Mouse (Mus musculus): ENCODE results near the gene Frs3. TPM values are rescaled to one million over a fixed set of nuclear protein-coding genes. Genes with fewer than 3 reads are reported as not detected.
A peak's percentile ranks its signal among the peaks of the same experiment; 100 is the strongest.

Gene Frs3
- polyA plus RNA-seq, 1 experiment from 2014 or later = 5.1 TPM

DNA sequence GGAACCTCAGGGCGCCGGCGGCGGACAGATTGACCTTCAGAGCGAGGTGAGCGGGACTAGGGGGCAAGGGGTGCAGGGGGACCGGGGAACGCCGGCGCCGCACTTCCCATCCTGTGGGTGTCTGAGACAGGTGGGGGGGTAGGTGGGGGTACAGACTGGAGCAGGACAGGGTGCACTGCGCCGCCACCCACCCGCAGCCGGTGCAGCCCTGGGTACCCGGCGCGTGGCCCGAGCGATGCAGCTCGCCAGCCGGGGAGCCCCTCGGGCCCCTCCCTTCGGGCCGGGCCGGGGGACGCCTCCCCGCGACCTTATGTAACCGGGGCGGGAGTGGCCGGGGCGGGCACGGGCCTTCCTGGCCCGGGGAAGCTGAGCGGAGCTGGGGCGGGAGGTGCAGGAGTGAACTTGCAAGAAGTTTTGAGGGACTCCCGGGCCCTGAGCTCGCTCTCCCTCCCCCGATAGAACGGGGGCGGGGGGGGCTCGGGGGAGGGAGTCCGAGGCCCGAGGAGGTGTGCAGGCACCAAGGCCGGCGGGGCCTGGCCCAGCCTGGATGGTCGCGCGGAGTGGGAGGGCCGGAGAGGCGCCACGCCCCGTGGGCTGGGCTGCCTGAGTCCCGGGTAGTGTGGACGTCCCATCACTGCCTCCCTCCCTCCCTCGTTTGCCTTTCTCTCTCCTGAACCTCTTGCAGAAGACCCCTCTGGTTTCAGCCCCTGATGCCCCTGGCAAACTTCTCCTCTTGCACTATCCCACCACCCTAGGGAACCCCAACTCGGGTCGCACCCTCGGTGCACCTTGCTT lies 48.6 kb downstream of the Frs3 start:
- under 1% methylated on average over 45 of the region's 60 CpGs for WGBS

DNA sequence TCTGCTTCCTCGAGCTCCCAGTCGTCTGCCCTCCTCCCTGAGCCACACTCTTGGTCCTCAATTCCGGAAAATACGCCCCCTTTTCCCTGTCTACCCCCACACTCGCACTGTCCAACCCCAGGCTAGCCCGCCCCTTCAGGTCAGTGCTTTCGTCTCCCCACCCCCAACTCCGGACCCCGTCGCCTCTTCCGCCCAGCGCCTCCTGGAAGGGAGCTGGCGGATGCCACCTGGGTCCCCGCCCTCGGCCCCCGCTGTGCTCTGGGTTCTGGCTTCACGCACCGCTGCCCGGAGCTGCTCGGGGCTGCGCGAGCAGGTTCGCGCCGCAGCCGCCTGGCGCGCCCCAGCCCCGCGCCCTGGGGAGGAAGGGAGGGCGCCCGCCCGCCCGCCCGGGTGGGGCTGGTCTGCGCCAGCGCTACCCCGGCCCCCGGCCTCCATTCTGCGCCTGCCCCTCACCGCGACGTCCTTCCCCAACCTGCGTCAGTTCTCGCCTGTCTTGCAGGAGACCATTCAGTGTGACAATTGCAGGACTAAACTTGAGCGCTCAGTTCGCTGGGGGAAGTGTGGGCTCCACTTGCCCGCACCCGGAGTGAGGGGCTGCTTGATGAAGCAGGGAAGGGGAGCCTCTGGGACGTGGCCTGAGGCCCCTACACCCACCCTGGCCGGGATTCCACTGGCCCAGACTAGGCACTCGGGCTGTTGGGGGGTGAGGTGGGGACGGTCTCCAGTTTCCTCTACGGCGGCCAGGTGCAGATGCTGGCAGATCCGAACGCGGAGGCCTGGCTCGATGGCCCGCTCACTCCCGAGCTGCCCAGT lies 49.4 kb downstream of the Frs3 start:
- H3K9ac ChIP-seq (ENCODE audit: low read length) = peak overlapping the region; percentile 75
- H3K27ac ChIP-seq (ENCODE audit: low read length) = peak overlapping the region; percentile 53; the same call in 1 of the 2 replicates
- WGBS = under 1% methylated on average over 54 of the region's 61 CpGs
- H3K36me3 ChIP-seq (ENCODE audit: control insufficient read depth, insufficient read depth, low read length) = no peaks in the 10 kb centered on the region
- peak; percentile 32 for ATAC-seq (ENCODE audit: low read depth)
- H3K9me3 ChIP-seq (ENCODE audit: control insufficient read depth, low read length) = no peaks in the 10 kb centered on the region
- H3K4me3 ChIP-seq (ENCODE audit: low read length) = peak overlapping the region; percentile 83
- peak overlapping the region; percentile 97 for H3K4me2 ChIP-seq (ENCODE audit: low read depth, low read length)
- H3K27me3 ChIP-seq (ENCODE audit: control insufficient read depth, insufficient read depth, low read depth, low read length) = no peaks in the 10 kb centered on the region; the same call in 1 of the 2 replicates
- peaks cover 16% of the 10 kb centered on the region for H3K4me1 ChIP-seq (replicated peaks; ENCODE audit: control insufficient read depth, insufficient read depth, low read length)

More for the DNA sequence above, 48.6 kb downstream of the Frs3 start:
- Histone ChIP-seq H3K9me3 (ENCODE audit: control insufficient read depth, low read length) (no peaks in the 10 kb centered on the region), H3K27me3 (ENCODE audit: control insufficient read depth, insufficient read depth, low read depth, low read length) (no peaks in the 10 kb centered on the region; the same call in 1 of the 2 replicates), H3K36me3 (ENCODE audit: control insufficient read depth, insufficient read depth, low read length) (no peaks in the 10 kb centered on the region), H3K4me3 (ENCODE audit: low read length) (peak overlapping the region; percentile 83), H3K27ac (ENCODE audit: low read length) (peak overlapping the region; percentile 72), H3K4me2 (ENCODE audit: low read depth, low read length) (peak overlapping the region; percentile 97), H3K9ac (ENCODE audit: low read length) (peak overlapping the region; percentile 75), H3K4me1 (replicated peaks; ENCODE audit: control insufficient read depth, insufficient read depth, low read length) (peaks cover 16% of the 10 kb centered on the region)
- peak; percentile 93 for ATAC-seq (ENCODE audit: low read depth)

DNA sequence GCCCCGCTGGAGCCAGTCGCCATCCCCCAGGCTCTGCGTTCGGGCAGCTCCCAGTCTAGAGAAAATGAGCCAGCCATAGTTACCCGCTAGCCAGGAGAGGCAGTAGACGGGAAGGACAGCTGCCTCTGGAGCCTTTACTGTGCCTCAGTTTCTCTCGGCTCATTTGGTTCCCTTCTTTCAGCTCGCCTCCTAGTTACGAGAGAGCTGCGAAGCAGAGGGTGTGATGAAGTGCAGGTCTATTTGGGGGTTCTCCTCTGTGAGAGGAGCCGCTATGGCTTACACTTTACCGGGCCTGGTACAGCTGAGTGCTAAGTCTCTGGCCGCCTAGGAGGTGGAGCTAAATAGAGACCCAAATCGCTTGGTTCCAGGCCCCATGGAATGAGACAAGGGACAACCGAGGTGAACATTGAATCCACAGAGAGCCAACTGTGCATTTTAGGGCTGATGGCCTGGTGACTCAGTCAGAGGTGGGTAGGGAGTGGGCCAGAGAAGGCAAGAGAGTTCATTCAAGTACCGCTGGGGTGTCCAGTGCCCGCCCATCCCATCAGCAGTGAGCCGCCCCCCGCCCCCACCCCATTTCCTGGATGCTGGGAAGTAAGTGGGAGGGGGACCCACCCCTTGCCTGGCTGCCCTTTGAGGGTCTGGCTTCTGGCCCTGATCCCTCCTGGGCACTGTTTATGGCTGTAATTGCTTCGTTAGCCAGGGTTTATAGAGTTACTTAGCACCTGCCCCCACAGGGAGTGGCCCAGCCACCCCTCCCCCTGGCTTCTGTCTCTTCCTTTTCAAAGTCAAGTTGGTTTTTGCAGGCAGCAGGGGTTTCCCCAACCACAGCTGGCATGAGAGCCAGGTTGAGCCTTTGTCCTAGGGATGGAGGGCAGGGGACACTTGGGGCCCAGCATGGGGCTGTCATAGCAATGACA lies 50.3 kb downstream of the Frs3 start:
- Histone ChIP-seq H3K4me1 (replicated peaks; ENCODE audit: control insufficient read depth, insufficient read depth, low read length) (peaks cover 16% of the 10 kb centered on the region), H3K27me3 (ENCODE audit: control insufficient read depth, insufficient read depth, low read depth, low read length) (no peaks in the 10 kb centered on the region; the same call in 1 of the 2 replicates), H3K27ac (ENCODE audit: low read length) (no peak overlapping the region), H3K4me2 (ENCODE audit: low read depth, low read length) (peak overlapping the region; percentile 97), H3K4me3 (ENCODE audit: low read length) (peak overlapping the region; percentile 83), H3K36me3 (ENCODE audit: control insufficient read depth, insufficient read depth, low read length) (no peaks in the 10 kb centered on the region), H3K9me3 (ENCODE audit: control insufficient read depth, low read length) (no peaks in the 10 kb centered on the region), H3K9ac (ENCODE audit: low read length) (peak overlapping the region; percentile 75)
- ATAC-seq (ENCODE audit: low read depth) = no peak
- WGBS = 16% methylated on average over 20 of the region's 20 CpGs

DNA sequence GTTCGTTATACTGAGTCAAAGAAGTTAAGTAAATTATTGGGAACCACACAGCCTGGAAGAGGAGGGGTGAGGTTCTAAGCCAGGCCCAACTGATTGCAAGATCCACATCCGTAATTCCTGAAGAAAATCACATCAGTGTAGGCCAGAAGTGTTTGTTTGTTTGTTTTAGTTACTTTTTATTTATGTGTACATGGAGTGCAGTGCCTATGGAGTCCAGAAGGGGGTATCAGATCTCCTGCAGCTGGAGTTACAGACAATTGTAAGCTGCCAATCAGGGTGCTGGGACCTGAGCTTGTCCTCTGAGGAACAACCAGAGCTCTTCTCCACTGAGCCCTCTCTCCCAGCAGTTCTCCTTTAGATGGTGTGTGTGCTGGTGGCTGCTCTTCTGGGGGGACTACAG lies 51.4 kb downstream of the Frs3 start:
- 81% methylated on average over 2 of the region's 2 CpGs for WGBS
- Histone ChIP-seq H3K36me3 (ENCODE audit: control insufficient read depth, insufficient read depth, low read length) (no peaks in the 10 kb centered on the region), H3K4me2 (ENCODE audit: low read depth, low read length) (no peak overlapping the region), H3K27me3 (ENCODE audit: control insufficient read depth, insufficient read depth, low read depth, low read length) (no peaks in the 10 kb centered on the region; the same call in 1 of the 2 replicates), H3K9me3 (ENCODE audit: control insufficient read depth, low read length) (peaks cover 5% of the 10 kb centered on the region; the same call in 1 of the 2 replicates), H3K9ac (ENCODE audit: low read length) (no peak overlapping the region), H3K4me3 (ENCODE audit: low read length) (no peak overlapping the region), H3K27ac (ENCODE audit: low read length) (no peak overlapping the region), H3K4me1 (replicated peaks; ENCODE audit: control insufficient read depth, insufficient read depth, low read length) (peaks cover 16% of the 10 kb centered on the region)
- no peak for ATAC-seq (ENCODE audit: low read depth)

DNA sequence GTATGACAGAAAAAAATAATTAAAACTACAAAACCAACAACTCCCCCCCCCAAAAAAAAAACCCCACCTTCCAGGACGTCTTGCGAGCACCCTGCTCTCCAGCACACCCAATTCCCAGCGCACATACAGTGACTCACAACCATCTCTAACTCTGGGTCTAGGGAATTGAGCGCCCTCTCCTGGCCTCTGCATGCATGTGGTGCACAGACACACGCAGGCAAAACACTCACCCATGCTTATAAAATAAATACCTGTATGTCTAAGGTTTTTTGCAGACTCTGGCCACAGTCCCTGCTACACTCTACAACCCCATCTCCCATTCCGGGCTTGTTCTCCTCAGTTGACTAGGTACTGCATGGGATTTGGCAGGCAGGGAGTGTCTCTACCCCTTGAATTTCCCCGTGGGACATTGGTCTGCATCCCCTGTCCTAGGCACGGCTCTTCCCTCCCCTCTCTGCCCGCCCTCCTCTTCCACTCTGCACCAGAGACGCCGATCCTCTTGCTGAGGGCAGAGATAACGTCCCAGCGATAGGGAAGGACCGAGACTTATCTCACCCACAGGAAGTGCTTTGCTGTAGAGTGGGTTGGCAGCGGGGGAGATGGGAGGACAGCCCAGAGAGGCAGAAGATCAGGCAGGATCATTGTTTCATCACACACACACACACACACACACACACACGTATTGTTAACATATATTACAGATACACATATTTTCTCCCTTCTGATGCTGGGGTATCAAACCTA lies 54.3 kb downstream of the Frs3 start:
- Histone ChIP-seq H3K9me3 (ENCODE audit: control insufficient read depth, low read length) (peaks cover 5% of the 10 kb centered on the region; the same call in 1 of the 2 replicates), H3K4me1 (replicated peaks; ENCODE audit: control insufficient read depth, insufficient read depth, low read length) (peaks cover 17% of the 10 kb centered on the region), H3K4me3 (ENCODE audit: low read length) (no peak overlapping the region), H3K27ac (ENCODE audit: low read length) (no peak overlapping the region), H3K27me3 (ENCODE audit: control insufficient read depth, insufficient read depth, low read depth, low read length) (no peaks in the 10 kb centered on the region; the same call in 1 of the 2 replicates), H3K36me3 (ENCODE audit: control insufficient read depth, insufficient read depth, low read length) (no peaks in the 10 kb centered on the region), H3K9ac (ENCODE audit: low read length) (no peak overlapping the region), H3K4me2 (ENCODE audit: low read depth, low read length) (no peak overlapping the region)
- no peak for ATAC-seq (ENCODE audit: low read depth)
- WGBS = 25% methylated on average over 16 of the region's 16 CpGs

DNA sequence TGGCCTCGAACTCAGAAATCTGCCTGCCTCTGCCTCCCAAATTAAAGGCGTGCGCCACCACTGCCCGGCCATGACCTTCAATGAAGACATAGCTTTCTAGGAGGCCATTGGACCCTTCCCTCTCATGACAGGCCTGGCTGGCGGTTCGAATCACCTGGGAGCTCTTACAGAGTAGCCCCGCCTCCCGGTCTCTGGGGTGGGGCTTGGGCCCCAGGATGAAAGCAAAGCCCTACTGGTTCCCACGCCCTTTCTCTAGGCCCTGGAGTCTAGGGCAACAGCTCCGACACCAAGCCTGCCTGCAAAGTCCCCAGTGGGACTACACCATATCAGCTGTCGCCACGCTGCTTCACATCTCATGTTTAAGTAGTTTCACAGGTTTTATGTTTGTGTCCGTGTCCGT lies 55.3 kb downstream of the Frs3 start:
- Histone ChIP-seq H3K27me3 (ENCODE audit: control insufficient read depth, insufficient read depth, low read depth, low read length) (no peaks in the 10 kb centered on the region), H3K36me3 (ENCODE audit: control insufficient read depth, insufficient read depth, low read length) (no peaks in the 10 kb centered on the region), H3K9me3 (ENCODE audit: control insufficient read depth, low read length) (peaks cover 5% of the 10 kb centered on the region; the same call in 1 of the 2 replicates), H3K9ac (ENCODE audit: low read length) (no peak overlapping the region), H3K4me1 (replicated peaks; ENCODE audit: control insufficient read depth, insufficient read depth, low read length) (peaks cover 17% of the 10 kb centered on the region), H3K4me3 (ENCODE audit: low read length) (no peak overlapping the region), H3K27ac (ENCODE audit: low read length) (no peak overlapping the region), H3K4me2 (ENCODE audit: low read depth, low read length) (no peak overlapping the region)
- ATAC-seq (ENCODE audit: low read depth) = no peak
- WGBS = 95% methylated on average over 14 of the region's 14 CpGs

DNA sequence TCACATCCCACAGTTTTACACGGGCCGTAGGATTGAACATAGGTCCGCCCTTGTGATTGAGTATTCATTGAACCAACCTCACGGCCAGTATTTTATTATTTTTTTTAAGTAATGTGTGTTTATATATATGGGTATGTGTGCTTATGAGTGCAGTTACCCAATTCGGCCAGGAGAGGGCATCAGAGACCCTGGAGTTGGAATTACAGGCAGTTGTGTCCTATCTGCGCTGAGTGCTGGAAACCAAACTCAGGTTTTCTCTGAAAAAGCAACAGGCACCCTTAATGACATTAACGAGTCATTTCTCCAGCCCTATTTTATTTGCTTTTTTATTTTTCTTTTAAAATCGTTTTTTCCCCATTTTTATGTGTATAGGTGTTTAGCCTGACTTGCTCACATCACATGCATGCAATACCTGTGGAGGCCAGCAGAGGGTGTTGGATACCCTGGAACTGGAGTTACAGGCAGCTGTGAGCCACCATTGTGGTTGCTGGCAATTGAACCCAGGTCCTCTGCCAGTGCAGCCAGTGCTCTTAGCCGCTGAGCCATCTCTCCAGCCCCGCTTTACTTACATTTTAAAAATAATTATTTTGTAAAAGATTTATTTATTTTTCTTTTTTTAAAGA lies 56.0 kb downstream of the Frs3 start:
- WGBS = 86% methylated on average over 10 of the region's 10 CpGs
- peaks cover 16% of the 10 kb centered on the region for H3K4me1 ChIP-seq (replicated peaks; ENCODE audit: control insufficient read depth, insufficient read depth, low read length)
- H3K36me3 ChIP-seq (ENCODE audit: control insufficient read depth, insufficient read depth, low read length) = no peaks in the 10 kb centered on the region
- H3K9ac ChIP-seq (ENCODE audit: low read length) = no peak overlapping the region
- H3K4me3 ChIP-seq (ENCODE audit: low read length) = no peak overlapping the region
- H3K4me2 ChIP-seq (ENCODE audit: low read depth, low read length) = no peak overlapping the region
- H3K27me3 ChIP-seq (ENCODE audit: control insufficient read depth, insufficient read depth, low read depth, low read length) = no peaks in the 10 kb centered on the region
- H3K27ac ChIP-seq (ENCODE audit: low read length) = no peak overlapping the region
- ATAC-seq (ENCODE audit: low read depth) = no peak
- peaks cover 5% of the 10 kb centered on the region; the same call in 1 of the 2 replicates for H3K9me3 ChIP-seq (ENCODE audit: control insufficient read depth, low read length)
